Mouse (Mus musculus) ovary, postnatal 14 days (tissue): ENCODE measurements around the gene Cd44.

Experiments used
- DNase-seq: peaks from one replicate; pipeline ENCODE4 v3.0.0; 2022; ENCODE audit warnings: low spot score

Gene Cd44

GRCm38 (mm10) chr2:102763176-102763575 is 138.3 kb downstream of the Cd44 start:
- no peak for DNase-seq
